Mouse (Mus musculus) liver, adult 2 months (tissue): ENCODE results near the gene Syde2. TPM values are rescaled to one million over a fixed set of nuclear protein-coding genes. Genes with fewer than 3 reads are reported as not detected.
A peak's percentile ranks its signal among the peaks of the same experiment; 100 is the strongest.
"Not testable (repeated sequence)": the region's sequence is repeated elsewhere in the genome, so short reads cannot be mapped to it uniquely, and the experiment has no call there.

Experiments
- DNase-seq: peaks from one replicate; pipeline ENCODE4 v3.0.0-alpha.2; 2011; ENCODE audit warnings: low read depth, low spot score; ENCODE audit errors: extremely low read depth
- H3K27ac ChIP-seq: fragments of 200-500 bp; replicated peaks from 2 replicates; pipeline ENCODE4 v1.5.1; 2012; ENCODE audit warnings: low read depth, mild to moderate bottlenecking, control low read depth, inconsistent platforms, low read length; ENCODE audit not compliant: insufficient read depth
- H3K27me3 ChIP-seq: fragments of 200-500 bp; 2 replicates; pipeline ENCODE4 v1.6.1; 2012; ENCODE audit warnings: mild to moderate bottlenecking, moderate library complexity, low read length, inconsistent platforms; ENCODE audit not compliant: control insufficient read depth, insufficient read depth
- H3K36me3 ChIP-seq: fragments of 200-500 bp; 2 replicates; pipeline ENCODE4 v1.6.1; 2012; ENCODE audit warnings: low read length, inconsistent platforms; ENCODE audit not compliant: control insufficient read depth, insufficient read depth
- H3K4me1 ChIP-seq: fragments of 200-500 bp; 2 replicates; pipeline ENCODE4 v1.6.1; 2011; ENCODE audit warnings: low read length; ENCODE audit not compliant: control insufficient read depth, insufficient read depth
- H3K4me3 ChIP-seq: fragments of 200-500 bp; 2 replicates; pipeline ENCODE4 v1.5.1; 2011; ENCODE audit warnings: low read depth, mild to moderate bottlenecking, control low read depth, low read length, moderate library complexity; ENCODE audit not compliant: insufficient read depth
- H3K79me2 ChIP-seq: fragments of 200-500 bp; 2 replicates; pipeline ENCODE4 v1.6.1; 2012; ENCODE audit warnings: inconsistent platforms, mild to moderate bottlenecking, low read length, moderate library complexity; ENCODE audit not compliant: control insufficient read depth, insufficient read depth
- H3K9ac ChIP-seq: fragments of 200-500 bp; 2 replicates; pipeline ENCODE4 v1.6.1; 2012; ENCODE audit warnings: low read depth, mild to moderate bottlenecking, control low read depth, inconsistent platforms, low read length
- CTCF ChIP-seq: fragments of 200-500 bp; IDR thresholded peaks from 2 replicates; pipeline ENCODE4 v1.5.1; 2011; ENCODE audit warnings: low read depth, low read length, control low read depth
- POLR2A ChIP-seq: fragments of 200-500 bp; IDR thresholded peaks from 2 replicates; pipeline ENCODE4 v1.6.1; 2011; ENCODE audit warnings: low read length, control low read depth; ENCODE audit not compliant: insufficient read depth; ENCODE audit errors: extremely low read depth
- WGBS: fragments of 180-500 bp; shearing (Covaris S2); methylation state at CpG from one replicate; pipeline ENCODE4 v1.1.7; 2018; 5-methylcytosine and 5-hydroxymethylcytosine counted together
- polyA plus RNA-seq: library from polyadenylated mRNA; depleted of rRNA; stranded (reverse); fragments of >200 nt; gene quantifications from 2 replicates; pipeline ENCODE4 v1.2.3, GENCODE M21; 2012
- total RNA-seq: library from RNA; depleted of rRNA; stranded (reverse); fragments of >200 nt; gene quantifications from 2 replicates; pipeline ENCODE4 v1.2.3, GENCODE M21; 2014

Syde2 gene
- total and polyA plus RNA-seq, 2 experiments = 1.3 to 7.9 TPM

GRCm38 (mm10) chr3:145963101-145964017 is 24.3 kb upstream of the Syde2 start:
- DNase-seq = peak; percentile 41
- no peak for TF ChIP-seq POLR2A
- no peak for TF ChIP-seq CTCF
- no peaks in the 10 kb centered on the region for H3K79me2 ChIP-seq
- no peak overlapping the region for H3K4me3 ChIP-seq
- WGBS = 28% methylated on average over 31 of the region's 31 CpGs
- 0 out of 2 replicates have a peak overlapping the region, but pooled peaks have one; percentile 1 for H3K27ac ChIP-seq
- H3K36me3 ChIP-seq = no peaks in the 10 kb centered on the region
- 0 out of 2 replicates have a peak, but pooled peaks cover 3% of the 10 kb centered on the region for H3K4me1 ChIP-seq
- no peak overlapping the region; the same call in 1 of the 2 replicates for H3K9ac ChIP-seq
- no peaks in the 10 kb centered on the region for H3K27me3 ChIP-seq

- H3K27ac ChIP-seq = 0 out of 2 replicates have a peak overlapping the region, but pooled peaks have one; percentile 1
- H3K27me3 ChIP-seq = no peaks in the 10 kb centered on the region
- TF ChIP-seq POLR2A (no peak), CTCF (no peak)
- 0 out of 2 replicates have a peak, but pooled peaks cover 3% of the 10 kb centered on the region for H3K4me1 ChIP-seq
- no peak overlapping the region for H3K9ac ChIP-seq
- no peaks in the 10 kb centered on the region for H3K36me3 ChIP-seq
- WGBS = 7% methylated on average over 10 of the region's 10 CpGs
- no peaks in the 10 kb centered on the region for H3K79me2 ChIP-seq
- DNase-seq = peak; percentile 96
- H3K4me3 ChIP-seq = no peak overlapping the region
Observed at GRCm38 (mm10) chr3:145964018-145964387, 23.7 kb upstream of the Syde2 start.

- Histone ChIP-seq H3K4me3 (no peak overlapping the region), H3K27me3 (no peaks in the 10 kb centered on the region), H3K9ac (no peak overlapping the region), H3K27ac (no peak overlapping the region), H3K36me3 (no peaks in the 10 kb centered on the region), H3K79me2 (no peaks in the 10 kb centered on the region), H3K4me1 (0 out of 2 replicates have a peak, but pooled peaks cover 3% of the 10 kb centered on the region)
- TF ChIP-seq CTCF (no peak), POLR2A (no peak)
- 36% methylated on average over 10 of the region's 10 CpGs for WGBS
- DNase-seq = no peak
Observed at GRCm38 (mm10) chr3:145964473-145964872, 23.2 kb upstream of the Syde2 start.

- H3K9ac ChIP-seq, H3K79me2 ChIP-seq, H3K27me3 ChIP-seq, H3K4me1 ChIP-seq, H3K27ac ChIP-seq, DNase-seq, H3K4me3 ChIP-seq, H3K36me3 ChIP-seq: not testable (repeated sequence)
- WGBS = 83% methylated on average over 3 of the region's 3 CpGs
Observed at GRCm38 (mm10) chr3:145965583-145965982, 22.1 kb upstream of the Syde2 start.

- Histone ChIP-seq H3K27ac (no peak overlapping the region), H3K27me3 (no peaks in the 10 kb centered on the region), H3K4me3 (no peak overlapping the region), H3K79me2 (no peaks in the 10 kb centered on the region), H3K9ac (no peak overlapping the region), H3K36me3 (no peaks in the 10 kb centered on the region), H3K4me1 (0 out of 2 replicates have a peak, but pooled peaks cover 3% of the 10 kb centered on the region)
- WGBS = 95% methylated on average over 5 of the region's 5 CpGs
- TF ChIP-seq POLR2A = no peak
- TF ChIP-seq CTCF = no peak
- DNase-seq = no peak
Observed at GRCm38 (mm10) chr3:145966806-145967205, 20.9 kb upstream of the Syde2 start.

- TF ChIP-seq CTCF = no peak
- TF ChIP-seq POLR2A = no peak
- 66% methylated on average over 14 of the region's 14 CpGs for WGBS
Observed at GRCm38 (mm10) chr3:145969031-145969501, 18.6 kb upstream of the Syde2 start.

More at GRCm38 (mm10) chr3:145969031-145969501, 18.6 kb upstream of the Syde2 start:
- 0 out of 2 replicates have a peak, but pooled peaks cover 3% of the 10 kb centered on the region for H3K4me1 ChIP-seq
- no peak overlapping the region for H3K27ac ChIP-seq
- DNase-seq = no peak
- H3K36me3 ChIP-seq = no peaks in the 10 kb centered on the region
- H3K27me3 ChIP-seq = 0 out of 2 replicates have a peak, but pooled peaks cover 1% of the 10 kb centered on the region
- no peak overlapping the region for H3K9ac ChIP-seq
- H3K4me3 ChIP-seq = no peak overlapping the region
- H3K79me2 ChIP-seq = no peaks in the 10 kb centered on the region
